Mouse (Mus musculus) MEL (cell line): ENCODE data around the gene Shisa9.

ENCODE experiments used
- CTCF ChIP-seq, 3 experiments: IDR thresholded peaks in 2 of 3; conservative IDR thresholded peaks in 1 of 3; 2 replicates each; pipeline ENCODE4 v1.5.1; 2011 to 2012; ENCODE audit warnings: low read length in 3 of 3, low read depth in 2 of 3, mild to moderate bottlenecking in 2 of 3, improper control_type of control experiment in 1 of 3, inconsistent platforms in 1 of 3, mixed read lengths in 1 of 3, moderate library complexity in 1 of 3; ENCODE audit not compliant: control insufficient read depth in 1 of 3, insufficient read depth in 1 of 3, poor library complexity in 1 of 3, severe bottlenecking in 1 of 3
- MAFK ChIP-seq: IDR thresholded peaks from 2 replicates; pipeline ENCODE4 v1.6.1; 2011; ENCODE audit warnings: low read depth, mild to moderate bottlenecking, low read length, improper control_type of control experiment, borderline replicate concordance
- ZKSCAN1 ChIP-seq: IDR thresholded peaks from 2 replicates; pipeline ENCODE4 v1.6.1; 2012; ENCODE audit warnings: low read depth, mild to moderate bottlenecking, inconsistent platforms, low read length, improper control_type of control experiment, moderate library complexity

DNA sequence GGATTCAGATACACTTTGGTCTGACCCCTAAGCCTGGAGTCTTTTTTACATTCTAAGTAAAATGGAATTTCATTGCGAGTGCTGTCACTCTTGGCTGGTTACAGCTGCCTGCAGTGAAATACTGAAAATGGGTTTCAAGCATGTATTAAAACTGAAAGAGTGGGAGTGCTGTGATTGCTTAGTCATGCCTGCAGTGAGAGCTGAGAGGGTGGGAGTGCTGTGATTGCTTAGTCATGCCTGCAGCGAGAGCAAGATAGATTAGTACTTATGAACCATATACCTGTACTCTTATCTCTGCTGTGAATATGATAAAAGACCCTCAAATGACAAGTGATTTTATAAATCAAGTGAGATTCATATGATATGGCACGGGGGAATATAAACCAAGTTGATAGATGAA lies 26.2 kb downstream of the Shisa9 start:
- no peak for TF ChIP-seq CTCF (IDR thresholded peaks at IDR 0.05 in 2 of 3, conservative IDR thresholded peaks at IDR 0.05 in 1 of 3; ENCODE audit: control insufficient read depth in 1 of 3, insufficient read depth in 1 of 3, low read depth in 2 of 3, low read length in 3 of 3, poor library complexity in 1 of 3, severe bottlenecking in 1 of 3)
- no peak for TF ChIP-seq MAFK
- no peak for TF ChIP-seq ZKSCAN1
